Mouse (Mus musculus) layer of hippocampus, postnatal 25 days (tissue): ENCODE results near the gene Dlx5. TPM values are rescaled to one million over a fixed set of nuclear protein-coding genes. Genes with fewer than 3 reads are reported as not detected.

Experiments used
- DNase-seq, 2 experiments: peaks; one replicate each; pipeline ENCODE4 v3.0.0; 2022; ENCODE audit warnings: mixed read lengths in 2 of 2, low spot score in 1 of 2; ENCODE audit errors: extremely low spot score in 1 of 2
- total RNA-seq, 2 experiments: library from RNA; stranded (reverse); gene quantifications; 2 replicates each; pipeline ENCODE4 v1.2.3; 2021

The Dlx5 gene
- 1 to 10 TPM; 4.2 to 6.1 TPM for total RNA-seq

DNA sequence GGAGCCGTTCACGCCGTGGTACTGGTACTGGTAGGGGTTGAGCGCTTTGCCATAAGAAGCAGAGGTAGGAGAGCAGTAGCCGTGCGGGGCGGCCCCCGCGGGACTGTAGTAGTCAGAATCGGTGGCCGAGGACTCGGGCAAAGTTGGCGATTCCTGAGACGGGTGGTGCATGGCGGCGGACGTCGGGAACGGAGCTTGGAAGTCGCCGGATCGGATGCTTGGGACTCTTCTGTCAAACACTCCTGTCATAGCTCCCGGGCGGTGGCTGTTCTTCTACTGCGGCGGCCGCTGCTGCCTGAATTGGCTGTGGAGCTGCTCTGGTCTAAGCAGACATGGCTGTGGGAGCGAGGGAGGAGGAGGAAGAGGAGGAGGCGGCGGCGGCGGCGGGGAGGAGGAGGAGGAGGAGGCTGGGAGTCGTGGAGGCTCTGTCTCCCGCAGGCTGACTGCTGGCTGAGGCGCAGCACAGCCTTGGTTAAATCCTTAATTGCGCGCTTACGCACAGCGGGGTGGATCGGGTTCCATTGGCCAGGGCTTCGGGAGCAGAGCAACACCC, at the start of gene Dlx5:
TSS of gene Dlx5 (minus strand) at position 448 of the 553 bp plus-strand sequence.
- DNase-seq, result no peak

DNA sequence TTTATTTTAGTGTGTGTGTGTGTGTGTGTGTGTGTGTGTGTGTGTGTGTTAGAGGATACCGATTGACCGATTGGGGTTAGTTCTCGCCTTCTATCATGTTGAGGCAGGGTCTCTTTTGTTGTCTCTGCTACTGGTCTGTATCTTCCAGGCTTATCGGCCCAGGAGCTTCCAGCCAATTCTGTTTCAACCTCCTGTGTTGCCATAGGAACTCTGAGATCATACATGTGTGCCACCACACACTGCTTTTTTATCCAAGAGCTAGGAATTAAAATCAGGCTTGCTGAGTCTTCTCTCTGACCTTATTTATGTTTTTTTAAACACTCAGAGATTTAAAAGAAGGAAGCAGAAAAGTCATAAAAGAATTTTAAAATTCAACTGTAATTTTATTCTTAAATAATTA, 49.6 kb upstream of the Dlx5 start:
- no peak for DNase-seq

DNA sequence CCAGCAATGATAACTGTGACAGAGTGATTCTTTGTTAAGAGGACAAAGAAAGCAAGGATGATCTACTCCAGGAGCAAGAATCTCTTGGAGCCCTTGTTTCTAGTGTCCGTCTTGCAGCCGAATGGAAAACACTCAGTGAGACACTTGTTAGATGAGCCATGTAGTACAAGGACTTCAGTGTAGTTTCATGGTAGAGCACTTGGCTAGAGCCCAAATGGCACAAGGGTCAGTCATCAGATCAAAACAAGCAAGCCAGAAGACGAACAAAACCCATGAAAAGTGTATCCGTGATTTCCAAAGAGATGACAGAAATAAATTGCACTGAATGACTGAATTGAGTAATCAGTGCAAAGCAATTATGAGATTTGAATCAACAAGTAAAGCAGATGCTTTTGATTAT, 48.9 kb upstream of the Dlx5 start:
- DNase-seq, result no peak

DNA sequence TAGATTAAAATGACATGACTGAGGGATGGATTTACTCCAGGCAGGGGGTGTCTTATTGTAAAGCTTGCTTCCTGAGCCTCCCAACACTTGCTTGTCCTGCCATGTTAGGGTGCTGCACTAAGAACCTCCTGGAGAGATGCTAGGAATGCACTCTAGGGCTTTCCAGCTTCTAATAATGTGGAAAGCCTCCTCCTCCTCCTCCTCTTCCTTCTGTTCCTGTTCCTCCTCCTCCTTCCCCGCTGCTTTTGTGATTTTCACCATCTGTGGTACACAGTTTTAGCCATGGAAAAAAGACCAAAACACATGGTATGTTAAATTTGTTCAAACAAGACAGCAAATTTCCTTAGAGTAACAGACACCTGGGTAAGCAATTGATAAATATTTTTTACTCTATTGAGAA, 43.4 kb upstream of the Dlx5 start:
- DNase-seq, result no peak

DNA sequence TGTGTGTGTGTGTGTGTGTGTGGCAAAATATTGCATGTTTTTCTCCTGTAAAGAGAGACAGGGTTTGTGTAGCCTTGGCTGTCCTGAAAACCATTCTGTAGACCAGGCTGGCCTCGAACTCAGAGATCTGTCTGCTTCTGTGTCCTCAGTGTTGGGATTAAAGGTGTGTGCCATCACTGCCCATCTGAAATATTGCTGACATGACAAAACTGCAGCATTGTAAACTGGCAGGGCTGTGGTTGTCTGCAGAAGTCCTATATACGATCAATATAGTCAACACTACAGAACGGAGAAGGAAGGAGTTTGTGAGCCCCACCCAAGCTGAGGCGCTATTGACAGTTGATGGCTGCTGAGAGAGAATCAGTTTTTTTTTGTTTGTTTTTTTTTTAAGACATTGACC, 35.4 kb upstream of the Dlx5 start:
- DNase-seq, result no peak

DNA sequence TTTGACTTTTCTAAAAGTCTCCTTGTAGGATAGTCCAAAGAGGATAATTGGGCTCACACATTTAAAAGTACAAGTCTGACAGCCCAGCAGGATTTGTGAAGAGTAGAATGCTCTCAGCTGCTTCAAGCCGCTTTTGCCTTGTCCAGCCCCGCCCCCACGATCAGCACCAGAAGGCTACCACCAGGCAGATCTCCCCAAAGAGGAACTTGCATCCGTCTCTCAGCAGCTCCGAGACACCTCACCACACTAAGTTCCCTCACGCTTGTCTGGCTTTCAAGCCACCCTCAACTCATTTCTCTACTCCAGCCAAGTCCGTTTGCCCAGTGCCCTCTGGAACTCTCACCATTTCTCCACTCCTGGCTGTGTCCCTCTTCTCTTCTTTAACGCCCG, 33.6 kb upstream of the Dlx5 start:
- DNase-seq, result no peak

DNA sequence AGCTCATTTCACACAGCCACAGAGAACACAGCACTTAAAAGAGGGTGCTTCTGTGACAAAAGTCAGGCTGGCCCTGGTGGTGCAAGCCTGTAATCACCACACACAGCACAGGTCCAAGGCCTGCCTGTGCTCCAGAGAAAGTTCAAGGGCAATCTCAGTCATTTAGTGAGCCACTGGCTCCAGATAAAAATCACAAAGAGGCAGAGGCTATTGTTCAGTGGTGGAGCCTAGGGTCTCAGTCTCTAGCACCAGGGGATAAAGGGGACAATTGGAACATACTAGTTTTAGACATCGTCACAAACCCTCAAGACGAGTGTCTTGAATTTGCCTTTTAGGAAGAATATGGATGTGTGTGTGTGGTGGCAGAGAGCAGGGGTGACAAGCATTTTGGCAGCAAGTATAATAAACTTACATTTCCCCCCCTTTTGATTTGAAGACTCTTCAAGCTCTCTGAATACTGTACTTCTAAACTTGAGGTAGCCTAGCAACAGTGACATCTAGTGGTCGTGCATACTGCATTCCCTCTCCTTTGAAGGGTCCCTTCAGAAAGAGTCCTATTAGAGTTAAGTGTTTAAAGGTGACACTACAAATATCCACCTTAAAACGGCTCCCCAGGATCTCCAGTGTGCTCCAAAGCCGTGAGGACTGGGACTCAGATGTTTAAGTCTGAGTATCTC, 33.1 kb upstream of the Dlx5 start:
- peak in 1 of 2 experiments; percentile 43 for DNase-seq

DNA sequence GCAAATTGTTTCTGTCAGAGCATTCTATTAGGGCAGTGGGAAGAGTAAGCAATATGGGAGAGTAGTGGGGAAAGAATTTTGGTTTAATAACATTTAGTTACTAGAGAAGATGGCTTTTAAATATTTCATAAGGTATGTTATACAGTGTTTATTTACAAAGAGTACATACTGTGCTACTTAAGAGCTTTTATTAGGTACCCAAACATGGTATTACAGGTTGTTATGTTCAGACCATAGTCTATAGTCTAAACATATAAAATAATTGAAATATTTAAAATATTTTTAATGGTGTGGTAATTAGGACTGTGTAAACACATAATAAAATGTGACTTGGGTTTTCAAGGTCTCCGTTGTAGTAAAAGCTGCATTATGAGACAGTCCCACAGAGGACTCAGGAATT, 32.4 kb upstream of the Dlx5 start:
- DNase-seq, result no peak

DNA sequence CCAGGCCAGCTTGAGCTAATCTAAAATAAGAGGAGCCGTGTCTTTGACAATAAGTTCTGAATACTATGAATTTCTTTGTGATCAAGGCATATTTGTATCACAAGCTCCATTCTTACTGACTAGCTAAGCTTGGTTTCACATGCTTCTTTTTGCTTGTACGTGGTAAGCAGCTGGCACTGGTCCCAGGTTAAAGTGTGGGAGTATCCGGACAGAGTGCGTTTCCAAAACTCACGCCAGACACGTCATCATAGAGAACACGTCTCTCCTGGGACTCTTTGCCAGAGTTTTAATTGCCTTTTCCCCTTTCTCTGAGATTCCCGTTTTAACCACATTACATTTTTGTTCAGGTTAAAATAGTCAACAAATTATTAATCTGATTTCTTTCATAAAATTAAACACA, 27.7 kb upstream of the Dlx5 start:
- DNase-seq, result no peak

DNA sequence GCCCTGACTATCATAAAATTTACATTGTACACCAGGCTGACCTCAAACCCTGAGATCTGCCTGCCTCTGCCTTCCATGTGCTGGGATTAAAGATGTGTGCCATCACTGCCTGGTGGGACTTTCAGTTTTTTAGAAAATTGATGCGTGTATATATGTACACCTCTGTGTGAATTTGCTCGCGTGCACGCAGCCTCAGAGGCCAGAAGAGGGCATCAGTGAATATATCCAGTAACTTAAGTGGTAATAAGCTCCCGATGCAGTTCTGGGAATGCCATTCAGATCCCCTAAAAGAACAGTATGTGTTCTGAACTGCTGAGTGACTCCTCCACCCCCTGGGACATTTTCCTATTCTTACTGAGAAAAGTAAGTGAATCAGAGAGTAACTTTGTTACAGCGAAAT, 8.2 kb upstream of the Dlx5 start:
- no peak for DNase-seq

DNA sequence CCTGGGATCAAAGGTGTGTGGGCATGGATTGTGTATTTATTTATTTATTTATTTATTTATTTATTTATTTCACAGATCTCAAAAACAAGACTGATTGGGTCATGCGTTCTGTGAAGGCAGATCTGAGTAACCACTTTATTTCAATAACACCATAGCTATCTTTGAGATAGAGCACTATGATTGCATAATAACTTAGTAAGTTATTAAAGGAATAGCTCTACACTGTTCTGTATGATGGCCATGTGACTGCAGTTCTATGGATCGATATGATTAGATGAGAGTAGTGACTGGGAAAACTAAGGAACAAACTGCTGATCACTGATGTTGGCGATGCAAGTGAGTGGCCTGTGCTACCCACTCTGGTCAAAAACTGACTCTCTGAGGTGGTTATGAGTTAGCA, 4.3 kb upstream of the Dlx5 start:
- DNase-seq, result no peak

DNA sequence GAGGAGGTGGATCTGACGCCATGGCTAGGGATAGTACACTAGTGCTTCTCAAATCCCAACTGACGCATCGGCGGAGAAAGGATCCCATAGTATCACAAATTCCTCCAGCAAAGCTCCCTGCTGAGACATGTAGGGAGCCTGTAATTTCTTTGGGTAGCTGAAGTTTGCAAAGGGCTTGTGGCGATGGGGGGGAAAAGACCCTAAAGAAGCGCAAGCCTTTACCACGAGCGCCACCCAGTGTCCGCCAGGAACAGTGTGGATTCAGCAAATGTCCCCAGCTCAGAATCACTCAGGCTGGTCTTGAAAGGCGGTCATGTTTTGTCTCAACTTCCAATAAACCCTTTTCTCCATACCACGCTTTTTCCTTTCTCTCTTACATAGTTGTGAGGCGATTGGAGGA, 3.0 kb upstream of the Dlx5 start:
- DNase-seq, result peak in 1 of 2 experiments; percentile 83

DNA sequence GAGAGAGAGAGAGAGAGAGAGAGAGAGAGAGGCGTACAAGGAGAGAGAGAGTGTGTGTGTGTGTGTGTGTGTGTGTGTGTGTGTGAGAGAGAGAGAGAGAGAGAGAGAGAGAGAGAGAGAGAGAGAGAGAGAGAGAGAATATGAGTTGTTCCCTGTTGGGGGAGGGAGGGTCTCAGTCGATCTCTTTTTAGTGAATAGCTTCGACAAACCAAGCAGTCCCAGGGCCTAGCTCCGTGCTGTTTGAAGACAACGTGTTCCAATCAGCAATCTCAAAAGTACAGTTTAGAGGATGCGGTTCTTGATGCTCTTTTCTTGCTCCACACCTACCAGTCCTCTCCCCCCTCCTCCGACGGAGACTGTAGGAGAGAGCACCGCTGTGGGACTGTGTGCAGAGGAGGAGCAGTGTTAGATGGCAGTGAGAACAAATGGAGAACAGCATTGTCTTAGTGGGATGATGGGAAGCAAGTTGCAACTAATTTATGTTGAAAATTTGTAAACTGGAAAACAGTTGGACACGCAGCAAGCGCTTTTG, 447 bp upstream of the Dlx5 start:
- no peak for DNase-seq

DNA sequence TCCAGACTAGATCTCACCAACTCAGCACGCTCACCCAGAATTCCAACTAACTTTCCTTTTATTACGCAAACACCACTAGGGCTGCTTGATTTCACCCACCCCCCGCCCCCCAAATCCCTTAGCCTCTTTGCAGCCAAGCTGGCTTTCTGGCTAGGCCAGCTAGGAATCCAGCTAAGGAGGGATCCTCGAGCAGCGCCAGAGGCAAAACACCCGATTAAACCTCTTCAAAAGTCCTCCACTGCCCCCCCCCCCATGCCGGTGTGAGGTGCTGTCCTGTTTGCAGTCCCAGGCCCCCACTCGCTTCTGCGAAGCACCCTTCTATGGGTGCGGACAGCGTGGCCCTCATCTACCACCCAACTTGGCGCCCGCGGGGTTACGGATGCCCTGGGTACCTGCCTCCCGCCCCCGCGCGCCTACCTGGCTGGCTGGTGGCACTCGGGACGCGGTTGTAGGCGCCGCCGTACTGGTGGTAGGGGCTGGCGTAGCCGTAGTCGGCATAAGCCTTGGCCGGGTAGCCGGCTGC, 709 bp downstream of the Dlx5 start:
- no peak for DNase-seq

DNA sequence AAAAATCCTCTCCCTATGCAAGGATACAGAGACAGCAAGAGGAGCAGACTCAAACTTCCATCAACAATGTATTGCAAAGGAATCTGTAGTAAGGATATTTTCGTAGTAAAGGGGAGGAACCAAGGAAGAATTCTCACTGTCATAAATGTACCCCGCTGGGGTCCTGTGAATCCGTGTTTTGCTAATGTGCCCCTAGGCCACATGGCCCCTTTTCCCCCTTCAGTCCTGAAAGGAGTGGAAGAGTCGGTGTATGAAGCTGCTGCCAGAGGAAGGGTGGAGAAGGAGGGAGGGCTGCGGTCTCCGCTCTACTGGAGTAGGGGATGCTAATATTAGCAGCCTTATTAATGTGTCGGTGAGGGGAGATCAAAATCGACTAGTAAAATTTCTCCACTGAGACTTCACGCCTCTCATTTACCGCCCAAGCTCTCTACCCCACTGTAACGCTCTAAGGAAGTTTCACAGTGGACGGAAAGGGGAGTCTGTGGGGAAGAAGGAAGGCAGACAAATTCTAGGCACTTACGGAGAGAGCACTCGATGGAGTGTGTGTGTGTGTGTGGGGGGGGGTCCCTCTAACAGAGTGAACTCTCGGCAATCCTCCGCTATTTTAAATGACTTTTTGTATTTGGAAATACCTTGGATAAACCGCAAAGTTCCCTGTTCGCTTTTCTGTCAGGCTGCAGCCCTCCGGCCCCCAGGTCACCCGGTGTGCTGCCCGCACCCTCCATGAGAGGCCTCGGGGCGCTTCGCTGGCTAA, 1.3 kb downstream of the Dlx5 start:
- DNase-seq, result no peak

DNA sequence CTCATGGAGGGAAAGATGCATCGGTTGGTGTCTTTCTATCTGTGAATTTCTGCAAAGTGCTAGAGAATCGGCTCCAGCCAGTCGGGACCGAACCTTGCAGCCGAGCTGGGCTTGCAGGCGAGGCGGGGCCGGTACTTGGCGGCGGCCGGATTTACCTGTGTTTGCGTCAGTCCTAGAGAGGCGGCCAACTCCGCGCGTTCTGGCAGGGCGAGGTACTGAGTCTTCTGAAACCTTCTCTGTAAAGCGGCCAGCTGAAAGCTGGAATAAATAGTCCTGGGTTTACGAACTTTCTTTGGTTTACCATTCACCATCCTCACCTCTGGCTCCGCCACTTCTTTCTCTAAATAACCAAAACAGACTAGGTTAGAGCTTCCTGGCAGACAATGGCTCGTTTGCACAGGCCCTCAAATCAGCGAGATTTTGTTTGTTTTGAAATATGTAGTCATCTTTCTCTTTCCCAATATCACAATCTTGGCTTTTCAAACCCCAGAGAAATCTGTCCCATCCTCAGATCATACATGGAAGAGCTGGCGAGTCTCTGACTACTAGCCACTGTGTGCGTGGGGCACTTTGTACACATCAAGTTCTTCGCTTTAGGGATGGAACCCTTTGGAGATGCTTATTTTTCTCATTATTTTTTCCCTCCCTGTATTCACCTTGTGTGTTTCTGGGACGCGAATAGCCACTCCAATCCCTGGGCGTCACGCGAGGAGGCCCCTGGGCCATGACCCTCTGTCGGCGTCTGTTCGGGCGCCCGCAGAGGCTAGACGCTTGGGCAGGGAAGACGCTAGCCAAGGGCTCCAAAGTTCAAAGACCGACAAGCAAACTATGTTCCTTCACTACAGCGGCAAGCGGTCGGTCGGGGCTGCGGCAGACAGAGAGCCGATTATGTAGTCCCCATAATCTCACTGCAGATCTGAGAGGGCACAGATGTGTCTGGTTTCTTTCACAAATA, 2.2 kb downstream of the Dlx5 start:
- DNase-seq, result no peak

DNA sequence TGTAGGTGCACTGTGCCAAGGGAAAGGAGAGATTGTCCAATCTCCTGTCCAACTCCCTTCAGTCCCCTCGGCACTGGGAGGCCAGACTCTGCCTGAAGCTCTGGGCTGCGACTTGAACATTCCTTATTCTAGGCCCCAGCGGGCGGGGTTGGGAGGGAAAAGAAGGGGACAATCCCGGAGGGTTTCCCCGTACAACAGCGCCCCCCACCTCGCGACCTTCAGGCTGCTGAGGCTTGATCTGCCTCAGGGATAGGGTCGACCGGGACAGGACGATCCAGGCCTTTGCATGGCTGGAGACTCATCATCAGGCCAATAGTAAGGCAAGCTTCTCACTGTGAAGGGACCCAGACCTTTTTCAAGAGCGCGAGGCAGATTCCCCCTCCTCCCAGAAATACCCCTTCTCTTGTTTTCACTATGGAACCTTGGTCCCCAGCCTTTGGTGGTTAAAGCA, 3.0 kb downstream of the Dlx5 start:
- no peak for DNase-seq

DNA sequence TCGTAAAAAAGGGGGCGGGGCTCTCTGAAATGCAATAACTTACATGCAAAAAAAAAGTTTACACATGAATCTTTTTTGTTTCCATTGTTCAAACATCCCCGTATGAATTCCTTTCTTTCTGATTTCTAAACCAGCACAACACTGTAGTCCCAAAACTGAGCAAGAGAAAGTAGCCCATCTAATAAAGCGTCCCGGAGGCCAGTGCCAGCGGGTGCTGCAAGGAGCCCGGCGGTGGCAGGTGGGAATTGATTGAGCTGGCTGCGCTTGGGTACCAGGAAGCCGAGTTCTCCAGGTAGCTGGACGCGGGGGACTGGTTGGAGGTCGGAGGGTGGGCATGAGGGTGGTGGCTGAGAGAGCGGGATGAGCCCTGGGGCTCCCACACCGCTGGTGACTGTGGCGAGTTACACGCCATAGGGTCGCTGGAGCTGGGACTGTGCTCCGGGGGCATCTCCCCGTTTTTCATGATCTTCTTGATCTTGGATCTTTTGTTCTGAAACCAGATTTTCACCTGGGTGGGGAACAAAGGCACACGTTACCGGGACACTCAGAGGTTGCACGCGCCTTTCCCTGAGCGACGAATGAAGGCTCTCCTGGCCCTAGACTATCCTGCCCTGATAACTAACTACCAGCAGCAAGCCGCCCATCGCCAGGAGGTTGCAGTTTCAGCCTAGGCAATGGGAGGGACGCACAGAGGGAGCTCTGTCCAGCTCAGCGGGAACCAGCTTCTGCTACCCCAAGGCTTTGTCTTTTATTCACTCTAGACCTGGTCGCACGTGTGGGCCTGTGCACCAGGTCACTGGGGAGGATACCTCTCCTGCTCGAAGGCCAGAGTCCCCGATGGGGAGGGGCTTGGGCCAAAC, 3.7 kb downstream of the Dlx5 start:
- no peak for DNase-seq

DNA sequence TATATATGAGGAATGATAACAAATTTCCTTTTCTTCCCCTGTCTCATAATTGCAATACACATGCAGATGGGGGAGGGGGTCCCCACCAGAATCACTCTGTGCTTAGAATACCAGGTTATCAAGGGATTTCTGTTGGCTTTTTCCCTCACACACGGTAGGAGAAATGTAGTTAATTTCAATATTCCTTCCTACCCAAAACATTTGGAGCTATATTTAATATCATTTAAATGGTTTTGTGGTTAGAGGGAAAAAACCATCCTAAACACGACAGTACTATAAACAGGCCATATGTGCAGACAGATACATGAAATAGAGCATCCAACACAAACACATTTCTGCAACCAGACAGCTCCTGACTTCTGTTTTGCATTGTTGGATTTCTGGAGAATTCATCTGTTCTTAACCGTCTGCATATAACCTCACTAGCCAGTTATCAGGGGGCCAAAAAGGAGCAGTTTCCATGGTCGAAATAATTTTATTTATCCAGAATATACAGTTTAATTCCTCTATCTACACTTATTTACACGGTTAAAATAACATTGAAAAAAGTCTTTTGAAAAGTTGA, 4.5 kb downstream of the Dlx5 start:
- DNase-seq, result no peak
